Mouse (Mus musculus) right cerebral cortex, adult 18-20 months (tissue): ENCODE measurements around the gene Stx1b.
A peak's percentile ranks its signal among the peaks of the same experiment; 100 is the strongest.
"Not testable (repeated sequence)": the region's sequence is repeated elsewhere in the genome, so short reads cannot be mapped to it uniquely, and the experiment has no call there.

Experiments
- DNase-seq: peaks from one replicate; pipeline ENCODE4 v3.0.0; 2022; ENCODE audit warnings: mixed read lengths

The Stx1b gene

GRCm38 (mm10) chr7:127775837-127776236 is 48.5 kb downstream of the Stx1b start:
- DNase-seq: not testable (repeated sequence)

- DNase-seq: peak; percentile 58
These were observed 50.5 kb downstream of the Stx1b start for GRCm38 (mm10) chr7:127773664-127774384.

GRCm38 (mm10) chr7:127772557-127772956 is 51.8 kb downstream of the Stx1b start:
- no peak for DNase-seq

GRCm38 (mm10) chr7:127772080-127772479 is 52.3 kb downstream of the Stx1b start:
- DNase-seq: no peak

- DNase-seq: peak; percentile 67
These were observed 53.1 kb downstream of the Stx1b start for GRCm38 (mm10) chr7:127771262-127771661.

GRCm38 (mm10) chr7:127770039-127770905 is 54.1 kb downstream of the Stx1b start:
- no peak for DNase-seq

- DNase-seq: peak; percentile 82
These were observed 54.7 kb downstream of the Stx1b start, which contains the start of gene Orai3 for GRCm38 (mm10) chr7:127769651-127770038. Gene Orai3 (plus strand): TSS chr7:127769815.

GRCm38 (mm10) chr7:127768997-127769593 is 55.3 kb downstream of the Stx1b start:
- peak; percentile 98 for DNase-seq

- no peak for DNase-seq
These were observed 55.9 kb downstream of the Stx1b start for GRCm38 (mm10) chr7:127768346-127768996.

- no peak for DNase-seq
These were observed 56.5 kb downstream of the Stx1b start for GRCm38 (mm10) chr7:127767671-127768345.

GRCm38 (mm10) chr7:127766851-127767609 is 57.3 kb downstream of the Stx1b start:
- DNase-seq: no peak

- DNase-seq: no peak
These were observed 58.6 kb downstream of the Stx1b start for GRCm38 (mm10) chr7:127765756-127766155.

GRCm38 (mm10) chr7:127763642-127764041 is 60.7 kb downstream of the Stx1b start:
- no peak for DNase-seq

GRCm38 (mm10) chr7:127761026-127761425 is 63.3 kb downstream of the Stx1b start:
- DNase-seq: peak; percentile 60

- no peak for DNase-seq
These were observed 63.9 kb downstream of the Stx1b start for GRCm38 (mm10) chr7:127760478-127760877.

GRCm38 (mm10) chr7:127759716-127760115 is 64.6 kb downstream of the Stx1b start:
- no peak for DNase-seq
